Mouse (Mus musculus) CH12.LX (cell line): ENCODE data around the gene A530084C06Rik. TPM values are rescaled to one million over a fixed set of nuclear protein-coding genes. Genes with fewer than 3 reads are reported as not detected.

ENCODE experiments used
- DNase-seq: peaks from one replicate; pipeline ENCODE4 v3.0.0-alpha.2; 2013; ENCODE audit errors: extremely low read depth
- H3K27ac ChIP-seq: 2 replicates; pipeline ENCODE4 v1.5.1; 2012; ENCODE audit warnings: low read depth, mild to moderate bottlenecking, control low read depth, moderate library complexity; ENCODE audit not compliant: insufficient read depth
- H3K27me3 ChIP-seq: replicated peaks from 2 replicates; pipeline ENCODE3; 2012; ENCODE audit warnings: inconsistent platforms
- H3K36me3 ChIP-seq, 2 experiments: replicated peaks in 1 of 2; 2 replicates each; pipeline versions ENCODE3 to v1.6.1; 2012; ENCODE audit warnings: inconsistent platforms in 1 of 2, low read length in 1 of 2, mild to moderate bottlenecking in 1 of 2, mixed read lengths in 1 of 2, moderate library complexity in 1 of 2; ENCODE audit not compliant: control insufficient read depth in 1 of 2, insufficient read depth in 1 of 2
- H3K4me1 ChIP-seq, 2 experiments: 2 replicates each; pipeline ENCODE4 v1.6.1; 2012; ENCODE audit warnings: inconsistent platforms in 1 of 2, moderate library complexity in 1 of 2; ENCODE audit not compliant: insufficient read depth in 2 of 2, control insufficient read depth in 1 of 2
- H3K4me2 ChIP-seq: 2 replicates; pipeline ENCODE4 v1.6.1; 2012; ENCODE audit warnings: low read depth, mild to moderate bottlenecking, control low read depth; ENCODE audit not compliant: poor library complexity, insufficient read depth, severe bottlenecking
- H3K4me3 ChIP-seq, 3 experiments: fragments of 150-350 bp in 1 of 3; sonication (generic) in 1 of 3; replicated peaks in 1 of 3; 2 replicates each; pipeline versions ENCODE3 to v1.5.1; 2011 to 2012; ENCODE audit warnings: low read depth in 2 of 3, low read length in 2 of 3, mild to moderate bottlenecking in 2 of 3, moderate library complexity in 2 of 3, control low read depth in 1 of 3, improper control_type of control experiment in 1 of 3, inconsistent platforms in 1 of 3, mixed read lengths in 1 of 3; ENCODE audit not compliant: poor library complexity in 1 of 3
- H3K79me2 ChIP-seq: replicated peaks from 2 replicates; pipeline ENCODE4 v1.6.1; 2012; ENCODE audit warnings: mild to moderate bottlenecking, moderate library complexity; ENCODE audit not compliant: control insufficient read depth, poor library complexity, insufficient read depth, severe bottlenecking; ENCODE audit errors: extremely low read depth
- H3K9ac ChIP-seq: 2 replicates; pipeline ENCODE4 v1.6.1; 2012; ENCODE audit warnings: low read depth, mild to moderate bottlenecking, control low read depth, moderate library complexity; ENCODE audit not compliant: insufficient read depth
- H3K9me3 ChIP-seq: replicated peaks from 2 replicates; pipeline ENCODE3; 2012; ENCODE audit warnings: low read length, inconsistent platforms, mixed read lengths
- BHLHE40 ChIP-seq: IDR thresholded peaks from 2 replicates; pipeline ENCODE4 v1.6.1; 2011; ENCODE audit warnings: mild to moderate bottlenecking, low read depth, low read length, improper control_type of control experiment
- CHD2 ChIP-seq: IDR thresholded peaks from 2 replicates; pipeline ENCODE4 v1.6.1; 2011; ENCODE audit warnings: low read length, improper control_type of control experiment
- CTCF ChIP-seq, 2 experiments: IDR thresholded peaks in 1 of 2; conservative IDR thresholded peaks in 1 of 2; 2 replicates each; pipeline ENCODE4 v1.5.1; 2011 to 2012; ENCODE audit warnings: low read depth in 2 of 2, low read length in 2 of 2, improper control_type of control experiment in 1 of 2, inconsistent platforms in 1 of 2, mild to moderate bottlenecking in 1 of 2, moderate library complexity in 1 of 2
- ELF1 ChIP-seq: IDR thresholded peaks from 2 replicates; pipeline ENCODE4 v1.6.1; 2014; ENCODE audit warnings: low read depth, mild to moderate bottlenecking, inconsistent platforms, low read length, improper control_type of control experiment
- EP300 ChIP-seq: IDR thresholded peaks from 2 replicates; pipeline ENCODE4 v1.6.1; 2011; ENCODE audit warnings: low read length, improper control_type of control experiment
- ETS1 ChIP-seq: conservative IDR thresholded peaks from 2 replicates; pipeline ENCODE4 v1.6.1; 2012; ENCODE audit warnings: low read depth, mild to moderate bottlenecking, inconsistent platforms, low read length, improper control_type of control experiment, moderate library complexity
- GABPA ChIP-seq: IDR thresholded peaks from 2 replicates; pipeline ENCODE4 v1.6.1; 2012; ENCODE audit warnings: low read depth, low read length, improper control_type of control experiment, inconsistent platforms; ENCODE audit not compliant: insufficient replicate concordance
- HCFC1 ChIP-seq: IDR thresholded peaks from 2 replicates; pipeline ENCODE4 v1.6.1; 2012; ENCODE audit warnings: low read depth, mild to moderate bottlenecking, inconsistent platforms, low read length, improper control_type of control experiment
- JUND ChIP-seq: conservative IDR thresholded peaks from 2 replicates; pipeline ENCODE4 v1.6.1; 2011; ENCODE audit warnings: low read depth, low read length, improper control_type of control experiment
- MXI1 ChIP-seq: IDR thresholded peaks from 2 replicates; pipeline ENCODE4 v1.6.1; 2011; ENCODE audit warnings: mild to moderate bottlenecking, low read depth, low read length, improper control_type of control experiment
- NRF1 ChIP-seq: IDR thresholded peaks from 2 replicates; pipeline ENCODE4 v1.6.1; 2014; ENCODE audit warnings: low read depth, mild to moderate bottlenecking, inconsistent platforms, low read length, improper control_type of control experiment, moderate library complexity
- POLR2AphosphoS2 ChIP-seq: IDR thresholded peaks from 2 replicates; pipeline ENCODE4 v1.6.1; 2011; ENCODE audit warnings: low read depth, low read length, improper control_type of control experiment
- RCOR1 ChIP-seq: conservative IDR thresholded peaks from 2 replicates; pipeline ENCODE4 v1.6.1; 2012; ENCODE audit warnings: low read depth, mild to moderate bottlenecking, inconsistent platforms, low read length, improper control_type of control experiment
- SIN3A ChIP-seq: IDR thresholded peaks from 2 replicates; pipeline ENCODE4 v1.6.1; 2012; ENCODE audit warnings: low read length, improper control_type of control experiment, inconsistent platforms
- SMC3 ChIP-seq: IDR thresholded peaks from 2 replicates; pipeline ENCODE4 v1.6.1; 2011; ENCODE audit warnings: low read depth, low read length, improper control_type of control experiment
- TCF12 ChIP-seq: IDR thresholded peaks from 2 replicates; pipeline ENCODE4 v1.6.1; 2014; ENCODE audit warnings: low read depth, mild to moderate bottlenecking, inconsistent platforms, low read length, improper control_type of control experiment
- USF1 ChIP-seq: IDR thresholded peaks from 2 replicates; pipeline ENCODE4 v1.6.1; 2014; ENCODE audit warnings: low read depth, mild to moderate bottlenecking, inconsistent platforms, low read length, improper control_type of control experiment
- USF2 ChIP-seq: conservative IDR thresholded peaks from 2 replicates; pipeline ENCODE4 v1.6.1; 2011; ENCODE audit warnings: low read depth, low read length, improper control_type of control experiment
- ZC3H11A ChIP-seq: IDR thresholded peaks from 2 replicates; pipeline ENCODE4 v1.6.1; 2012; ENCODE audit warnings: low read depth, mild to moderate bottlenecking, inconsistent platforms, low read length, improper control_type of control experiment
- ZKSCAN1 ChIP-seq: IDR thresholded peaks from 2 replicates; pipeline ENCODE4 v1.6.1; 2012; ENCODE audit warnings: low read depth, inconsistent platforms, low read length, improper control_type of control experiment, borderline replicate concordance
- dilution Hi-C: fragments of 300-500 bp; cut with MboI; formaldehyde crosslinking; loops from 2 replicates; pipeline ENCODE4 v1.14.3; 2020; ENCODE audit warnings: low sequenced_read_pairs; ENCODE audit not compliant: extremely low pct_unique_long_range_greater_than_20kb, extremely low pct_ligation_motif_present
- in situ Hi-C: fragments of 300-500 bp; cut with MboI; formaldehyde crosslinking; loops from 3 replicates; pipeline ENCODE4 v1.14.3; 2019; ENCODE audit warnings: low sequenced_read_pairs, low pct_ligation_motif_present, low pct_unique_long_range_greater_than_20kb, mixed read lengths
- polyA plus RNA-seq: library from polyadenylated mRNA; unstranded; fragments of >175 nt; gene quantifications from 2 replicates; pipeline ENCODE4 v1.2.1, GENCODE M21; 2012; ENCODE audit warnings: low read depth; ENCODE audit not compliant: insufficient read length
- total RNA-seq, 2 experiments: library from RNA; depleted of rRNA; stranded (reverse); fragments of 300-350 nt in 1 of 2; fragments of >200 nt in 1 of 2; gene quantifications; 2 replicates each; pipeline ENCODE4 v1.2.3; 2012 to 2014

A530084C06Rik gene
- total and polyA plus RNA-seq, 3 experiments: not detected

- TF ChIP-seq ETS1 (no peak), HCFC1 (no peak), ZC3H11A (no peak), BHLHE40 (no peak), TCF12 (no peak), CHD2 (no peak), SMC3 (no peak)
- no peak overlapping the region for H3K4me2 ChIP-seq
- dilution Hi-C loops: no loop called here
Measured at GRCm38 (mm10) chr13:31531186-31531585, 27.9 kb downstream of the A530084C06Rik start.

GRCm38 (mm10) chr13:31524976-31525375, 34.2 kb downstream of the A530084C06Rik start:
- no peaks in the 10 kb centered on the region for H3K27me3 ChIP-seq
- no peak overlapping the region for H3K9ac ChIP-seq
- no peaks in the 10 kb centered on the region for H3K36me3 ChIP-seq
- DNase-seq: no peak
- dilution Hi-C loops (no loop called here), in situ Hi-C loops (no loop called here)
- no peaks in the 10 kb centered on the region for H3K9me3 ChIP-seq
- H3K4me1 ChIP-seq: peaks cover 0 to 5% of the 10 kb centered on the region in 2 experiments; a peak in 1 of 4 replicates
- H3K4me3 ChIP-seq: no peak overlapping the region
- H3K27ac ChIP-seq: no peak overlapping the region
- no peak overlapping the region for H3K4me2 ChIP-seq
- no peaks in the 10 kb centered on the region for H3K79me2 ChIP-seq
- no peak for TF ChIP-seq POLR2AphosphoS2
- no peak for TF ChIP-seq MXI1
- TF ChIP-seq SIN3A: no peak
- TF ChIP-seq ETS1: no peak
- no peak for TF ChIP-seq RCOR1
- TF ChIP-seq JUND: no peak
- TF ChIP-seq SMC3: no peak
- TF ChIP-seq EP300: no peak
- no peak for TF ChIP-seq NRF1
- no peak for TF ChIP-seq ELF1

More at GRCm38 (mm10) chr13:31531186-31531585, 27.9 kb downstream of the A530084C06Rik start:
- Histone ChIP-seq H3K27me3 (no peaks in the 10 kb centered on the region), H3K36me3 (no peaks in the 10 kb centered on the region), H3K27ac (no peak overlapping the region), H3K9me3 (no peaks in the 10 kb centered on the region), H3K9ac (no peak overlapping the region), H3K4me3 (no peak overlapping the region), H3K79me2 (no peaks in the 10 kb centered on the region), H3K4me1 (peaks cover 0 to 7% of the 10 kb centered on the region in 2 experiments; a peak in 2 of 4 replicates)
- no peak for DNase-seq
- in situ Hi-C loops: no loop called here

GRCm38 (mm10) chr13:31518971-31519370, 40.2 kb downstream of the A530084C06Rik start:
- Histone ChIP-seq H3K9ac (no peak overlapping the region), H3K4me1 (no peaks in the 10 kb centered on the region), H3K36me3 (no peaks in the 10 kb centered on the region), H3K9me3 (no peaks in the 10 kb centered on the region), H3K4me2 (no peak overlapping the region), H3K27ac (no peak overlapping the region), H3K27me3 (no peaks in the 10 kb centered on the region), H3K4me3 (no peak overlapping the region), H3K79me2 (no peaks in the 10 kb centered on the region)
- in situ Hi-C loops: no loop called here
- DNase-seq: no peak
- dilution Hi-C loops: no loop called here
- no peak for TF ChIP-seq CTCF (conservative IDR thresholded peaks at IDR 0.05 in 1 of 2, IDR thresholded peaks at IDR 0.05 in 1 of 2; ENCODE audit: low read depth in 2 of 2, low read length in 2 of 2)
- TF ChIP-seq USF1: no peak
- no peak for TF ChIP-seq ZKSCAN1
- TF ChIP-seq GABPA: no peak
- TF ChIP-seq USF2: no peak
